Mouse (Mus musculus) CH12.LX (cell line): ENCODE data around the gene Selenov.

Source experiments
- CHD2 ChIP-seq: IDR thresholded peaks from 2 replicates; pipeline ENCODE4 v1.6.1; 2011; ENCODE audit warnings: low read length, improper control_type of control experiment
- CTCF ChIP-seq, 2 experiments: IDR thresholded peaks in 1 of 2; conservative IDR thresholded peaks in 1 of 2; 2 replicates each; pipeline ENCODE4 v1.5.1; 2011 to 2012; ENCODE audit warnings: low read depth in 2 of 2, low read length in 2 of 2, improper control_type of control experiment in 1 of 2, inconsistent platforms in 1 of 2, mild to moderate bottlenecking in 1 of 2, moderate library complexity in 1 of 2
- EP300 ChIP-seq: IDR thresholded peaks from 2 replicates; pipeline ENCODE4 v1.6.1; 2011; ENCODE audit warnings: low read length, improper control_type of control experiment
- POLR2A ChIP-seq: IDR thresholded peaks from 2 replicates; pipeline ENCODE4 v1.6.1; 2011; ENCODE audit warnings: low read depth, mild to moderate bottlenecking, improper control_type of control experiment, low read length
- POLR2AphosphoS2 ChIP-seq: IDR thresholded peaks from 2 replicates; pipeline ENCODE4 v1.6.1; 2011; ENCODE audit warnings: low read depth, low read length, improper control_type of control experiment
- USF1 ChIP-seq: IDR thresholded peaks from 2 replicates; pipeline ENCODE4 v1.6.1; 2014; ENCODE audit warnings: low read depth, mild to moderate bottlenecking, inconsistent platforms, low read length, improper control_type of control experiment

- TF ChIP-seq CTCF (conservative IDR thresholded peaks at IDR 0.05 in 1 of 2, IDR thresholded peaks at IDR 0.05 in 1 of 2; ENCODE audit: low read depth in 2 of 2, low read length in 2 of 2) (no peak), CHD2 (no peak), EP300 (no peak), POLR2AphosphoS2 (no peak), POLR2A (no peak), USF1 (no peak)
These were observed 18.8 kb upstream of the Selenov start for GRCm38 (mm10) chr7:28309737-28310136.
